Mouse (Mus musculus): ENCODE data around the gene Ndufs3.
A peak's percentile ranks its signal among the peaks of the same experiment; 100 is the strongest.

Ndufs3 gene

GRCm38 (mm10) chr2:90847681-90848050, 57.0 kb downstream of the Ndufs3 start:
- DNase-seq, result no peak

GRCm38 (mm10) chr2:90846955-90847680, 57.5 kb downstream of the Ndufs3 start, which contains the start of gene Mtch2:
Gene Mtch2 (plus strand): TSS chr2:90847155.
- peak; percentile 98 to 99 for DNase-seq

GRCm38 (mm10) chr2:90846597-90846954, 58.1 kb downstream of the Ndufs3 start:
- DNase-seq, result no peak

- DNase-seq, result peak; percentile 40 to 49
These were observed 58.5 kb downstream of the Ndufs3 start for GRCm38 (mm10) chr2:90846171-90846570.

- peak in 1 of 2 experiments; percentile 9 for DNase-seq
These were observed 59.4 kb downstream of the Ndufs3 start for GRCm38 (mm10) chr2:90845234-90845633.

Data from kidney, postnatal 36 days (tissue).